Mouse (Mus musculus) liver, embryonic 14.5 days (tissue): ENCODE measurements around the gene Tom1l2.

ENCODE experiments used
- CTCF ChIP-seq: IDR thresholded peaks from 2 replicates; pipeline ENCODE4 v1.5.1; 2016; ENCODE audit warnings: antibody characterized with exemption, low read depth, control low read depth
- EP300 ChIP-seq: IDR thresholded peaks from 2 replicates; pipeline ENCODE4 v1.6.1; 2016; ENCODE audit warnings: antibody characterized with exemption, low read depth

DNA sequence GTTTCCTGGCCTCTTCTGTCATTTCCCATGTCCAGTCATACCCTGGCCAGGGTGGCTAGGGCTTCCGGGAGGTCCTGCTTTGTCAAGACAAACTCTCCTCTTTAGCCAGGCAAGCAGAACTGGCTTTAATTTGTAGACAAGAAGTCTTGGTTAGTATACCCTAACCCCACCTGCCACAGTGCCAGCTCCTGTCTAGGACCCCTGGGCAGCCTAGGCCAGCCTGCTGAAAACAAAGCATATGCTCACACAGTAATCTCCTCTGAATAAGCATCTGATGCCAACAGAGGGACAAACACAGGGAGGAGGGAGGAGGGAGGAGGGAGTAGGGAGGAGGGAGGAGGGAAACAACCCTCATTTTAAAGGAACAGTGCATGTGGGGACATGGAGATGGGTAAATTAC is 88.1 kb downstream of the Tom1l2 start:
- TF ChIP-seq CTCF (no peak), EP300 (no peak)
